Mouse (Mus musculus) cerebellum, adult 2 months (tissue): ENCODE results near the gene 4933400A11Rik. TPM values are rescaled to one million over a fixed set of nuclear protein-coding genes. Genes with fewer than 3 reads are reported as not detected.

Experiments
- DNase-seq, 2 experiments: peaks; one replicate each; pipeline ENCODE4 v3.0.0; 2021
- H3K27ac ChIP-seq: fragments of 200-500 bp; 2 replicates; pipeline ENCODE4 v1.5.1; 2012; ENCODE audit warnings: low read length, control low read depth, inconsistent platforms; ENCODE audit not compliant: insufficient read depth
- H3K27me3 ChIP-seq: fragments of 200-500 bp; 2 replicates; pipeline ENCODE4 v1.6.1; 2012; ENCODE audit warnings: inconsistent platforms, mild to moderate bottlenecking, low read length, moderate library complexity; ENCODE audit not compliant: control insufficient read depth, insufficient read depth
- H3K4me1 ChIP-seq: fragments of 200-500 bp; 2 replicates; pipeline ENCODE4 v1.6.1; 2011; ENCODE audit warnings: low read length; ENCODE audit not compliant: control insufficient read depth, insufficient read depth
- H3K4me3 ChIP-seq: fragments of 200-500 bp; replicated peaks from 2 replicates; pipeline ENCODE3; 2011; ENCODE audit warnings: mild to moderate bottlenecking, low read depth, low read length, control low read depth; ENCODE audit not compliant: insufficient read depth
- CTCF ChIP-seq: fragments of 200-500 bp; IDR thresholded peaks from 2 replicates; pipeline ENCODE4 v1.5.1; 2011; ENCODE audit warnings: low read depth, mild to moderate bottlenecking, control low read depth, low read length, moderate library complexity, borderline replicate concordance; ENCODE audit not compliant: insufficient read depth
- POLR2A ChIP-seq: fragments of 200-500 bp; IDR thresholded peaks from 2 replicates; pipeline ENCODE4 v1.6.1; 2011; ENCODE audit warnings: low read length, control low read depth, borderline replicate concordance; ENCODE audit not compliant: insufficient read depth
- WGBS: fragments of 180-500 bp; shearing (Covaris S2); methylation state at CpG from one replicate; pipeline ENCODE4 v1.1.7; 2018; 5-methylcytosine and 5-hydroxymethylcytosine counted together
- polyA plus RNA-seq: library from polyadenylated mRNA; depleted of rRNA; stranded (reverse); fragments of >200 nt; gene quantifications from 2 replicates; pipeline ENCODE4 v1.2.3, GENCODE M21; 2012

The 4933400A11Rik gene
- polyA plus RNA-seq, 1 experiment: not detected

- WGBS: 66% methylated on average over 5 of the region's 5 CpGs
- Histone ChIP-seq H3K27ac (no peak overlapping the region), H3K4me1 (no peaks in the 10 kb centered on the region), H3K27me3 (no peaks in the 10 kb centered on the region), H3K4me3 (no peak overlapping the region)
- TF ChIP-seq POLR2A (no peak), CTCF (no peak)
- DNase-seq: no peak
Observed at GRCm38 (mm10) chrX:169805791-169806190, 26.4 kb upstream of the 4933400A11Rik start.

DNA sequence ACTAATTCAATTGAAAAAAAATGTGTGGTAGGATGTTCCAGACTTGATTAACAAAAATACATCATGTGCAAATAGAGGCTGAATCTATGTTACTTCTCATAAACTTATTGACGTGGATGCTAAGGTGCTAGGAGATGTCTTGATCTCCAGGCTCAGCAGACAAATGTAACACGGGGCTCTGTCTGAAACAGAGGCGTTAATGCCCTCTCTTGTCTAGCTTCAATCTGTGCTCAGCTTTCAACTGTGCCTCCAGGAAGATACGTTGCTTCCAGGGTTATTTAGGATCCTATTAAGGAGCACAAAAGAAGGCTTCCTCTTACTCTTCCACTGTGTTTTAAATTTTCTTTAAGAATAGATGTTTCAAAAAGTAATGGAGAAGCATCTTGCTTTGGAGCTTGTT lies 20.8 kb upstream of the 4933400A11Rik start:
- TF ChIP-seq CTCF (no peak), POLR2A (no peak)
- 66% methylated on average over 4 of the region's 4 CpGs for WGBS
- H3K4me1 ChIP-seq: no peaks in the 10 kb centered on the region
- no peaks in the 10 kb centered on the region for H3K27me3 ChIP-seq
- H3K27ac ChIP-seq: no peak overlapping the region
- DNase-seq: no peak
- no peak overlapping the region for H3K4me3 ChIP-seq

DNA sequence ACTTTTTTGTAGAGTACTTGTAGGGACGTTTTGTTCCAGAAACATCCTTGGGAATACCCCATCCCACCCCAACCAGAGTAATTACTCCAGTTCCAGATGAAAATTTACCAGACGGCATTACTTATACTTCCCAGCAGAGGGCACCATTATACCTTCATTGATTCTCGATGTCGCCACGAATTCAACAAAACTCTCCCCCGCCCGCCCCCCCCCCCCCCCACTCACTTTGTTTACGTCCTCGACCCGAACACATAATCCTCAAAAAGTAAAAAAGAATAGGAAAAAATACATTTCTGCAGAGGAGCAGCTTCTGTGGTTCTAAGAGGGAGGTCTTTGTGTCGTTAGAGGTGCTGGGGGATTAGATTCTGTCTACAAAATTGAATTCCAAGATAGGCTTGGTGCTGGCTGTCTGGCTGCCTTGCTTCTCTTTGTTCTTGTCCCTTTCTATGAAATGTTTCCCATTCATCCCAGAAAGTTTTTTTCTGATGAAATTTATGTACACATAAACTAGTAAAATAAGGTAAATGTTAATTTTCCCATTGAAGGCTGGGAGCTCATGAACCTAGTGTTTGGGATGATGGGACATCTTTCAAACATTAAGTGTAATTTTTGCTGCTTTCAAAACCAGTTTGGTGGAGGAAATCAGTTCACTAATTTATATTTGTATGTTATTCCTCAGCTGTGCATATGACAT lies 19.7 kb upstream of the 4933400A11Rik start:
- Histone ChIP-seq H3K4me1 (no peaks in the 10 kb centered on the region), H3K4me3 (no peak overlapping the region), H3K27ac (no peak overlapping the region), H3K27me3 (no peaks in the 10 kb centered on the region)
- no peak for TF ChIP-seq CTCF
- TF ChIP-seq POLR2A: no peak
- whole genome bisulfite sequencing: 3% methylated on average over 11 of the region's 11 CpGs
- peak; percentile 10 to 57 for DNase-seq

GRCm38 (mm10) chrX:169797148-169797547 lies 17.7 kb upstream of the 4933400A11Rik start:
- H3K27me3 ChIP-seq: no peaks in the 10 kb centered on the region
- no peaks in the 10 kb centered on the region for H3K4me1 ChIP-seq
- no peak for DNase-seq
- 52% methylated on average over 3 of the region's 3 CpGs for WGBS
- H3K27ac ChIP-seq: no peak overlapping the region
- no peak overlapping the region for H3K4me3 ChIP-seq
- TF ChIP-seq CTCF: no peak
- TF ChIP-seq POLR2A: no peak

GRCm38 (mm10) chrX:169794831-169795311 lies 15.4 kb upstream of the 4933400A11Rik start:
- H3K27ac ChIP-seq: no peak overlapping the region
- WGBS: 37% methylated on average over 7 of the region's 7 CpGs
- TF ChIP-seq CTCF (no peak), POLR2A (no peak)
- H3K4me1 ChIP-seq: no peaks in the 10 kb centered on the region
- no peak for DNase-seq
- H3K4me3 ChIP-seq: no peak overlapping the region
- H3K27me3 ChIP-seq: no peaks in the 10 kb centered on the region

- DNase-seq: no peak
- no peaks in the 10 kb centered on the region for H3K4me1 ChIP-seq
- H3K27ac ChIP-seq: no peak overlapping the region
- no peaks in the 10 kb centered on the region for H3K27me3 ChIP-seq
- TF ChIP-seq POLR2A (no peak), CTCF (no peak)
- 67% methylated on average over 4 of the region's 4 CpGs for WGBS
- no peak overlapping the region for H3K4me3 ChIP-seq
Observed at GRCm38 (mm10) chrX:169794421-169794820, 15.0 kb upstream of the 4933400A11Rik start.

DNA sequence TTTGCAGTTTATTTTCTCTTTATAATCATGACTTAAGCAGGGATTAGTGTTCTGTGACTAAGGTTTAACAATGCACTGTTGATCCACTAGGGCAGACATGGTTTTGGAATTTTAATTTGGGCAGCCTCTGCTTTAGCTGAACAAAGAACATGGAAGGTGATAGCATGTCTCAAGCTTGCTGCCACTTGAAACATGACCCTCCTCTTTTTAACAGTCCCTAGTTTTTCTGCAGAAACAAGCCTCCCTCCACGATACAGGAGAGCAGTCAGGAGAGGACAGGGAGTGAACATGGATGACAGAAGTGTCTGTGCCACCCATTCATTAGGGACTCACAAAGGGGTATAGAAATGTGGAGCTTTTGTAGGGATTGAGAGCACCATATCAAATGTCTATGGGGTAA lies 13.4 kb upstream of the 4933400A11Rik start:
- Histone ChIP-seq H3K27ac (no peak overlapping the region), H3K27me3 (no peaks in the 10 kb centered on the region), H3K4me1 (no peaks in the 10 kb centered on the region), H3K4me3 (no peak overlapping the region)
- DNase-seq: no peak
- 48% methylated on average over 1 of the region's 1 CpGs for WGBS
- TF ChIP-seq CTCF (no peak), POLR2A (no peak)

DNA sequence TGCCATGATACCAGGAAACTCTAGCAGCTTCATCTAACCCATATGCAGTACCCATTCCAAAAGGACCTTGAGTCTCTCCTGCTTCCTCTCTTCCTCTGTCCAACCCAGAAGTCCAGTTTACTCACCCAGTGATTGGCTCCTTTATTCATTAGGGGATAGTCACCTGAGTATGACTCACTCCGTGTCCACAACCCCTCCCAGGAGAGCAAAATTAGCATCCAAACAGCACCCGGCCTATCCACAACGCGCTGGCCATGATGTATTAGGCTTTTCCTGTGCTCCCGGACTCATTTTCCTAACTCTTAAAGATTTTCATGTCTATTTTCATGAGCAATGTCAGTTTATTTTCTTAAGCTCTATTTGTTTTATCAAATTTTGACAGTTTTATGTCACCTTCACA lies 10.3 kb upstream of the 4933400A11Rik start:
- no peak for DNase-seq
- 87% methylated on average over 5 of the region's 5 CpGs for WGBS
- H3K27ac ChIP-seq: no peak overlapping the region
- TF ChIP-seq CTCF: no peak
- no peak for TF ChIP-seq POLR2A
- no peaks in the 10 kb centered on the region for H3K27me3 ChIP-seq
- H3K4me1 ChIP-seq: no peaks in the 10 kb centered on the region
- no peak overlapping the region for H3K4me3 ChIP-seq
